Mouse (Mus musculus) cerebellum, postnatal 14 days (tissue): ENCODE measurements around the gene Cd93.

ENCODE experiments used
- DNase-seq, 2 experiments: peaks; one replicate each; pipeline ENCODE4 v3.0.0; 2021; ENCODE audit warnings: mixed read lengths in 2 of 2

Gene Cd93

GRCm38 (mm10) chr2:148398901-148399685 lies 44.3 kb downstream of the Cd93 start:
- no peak for DNase-seq

- no peak for DNase-seq
Observed at GRCm38 (mm10) chr2:148397784-148398100, 45.6 kb downstream of the Cd93 start.

- DNase-seq, result no peak
Observed at GRCm38 (mm10) chr2:148397015-148397783, 46.2 kb downstream of the Cd93 start.

- no peak for DNase-seq
Observed at GRCm38 (mm10) chr2:148396209-148396608, 47.2 kb downstream of the Cd93 start.

- DNase-seq, result peak; percentile 32 to 50
Observed at GRCm38 (mm10) chr2:148395131-148396051, 48.0 kb downstream of the Cd93 start, which contains the start of gene Sstr4. Gene Sstr4, plus strand, starts transcription at chr2:148395344.

- DNase-seq, result no peak
Observed at GRCm38 (mm10) chr2:148393846-148394245, 49.5 kb downstream of the Cd93 start.

- no peak for DNase-seq
Observed at GRCm38 (mm10) chr2:148393149-148393548, 50.2 kb downstream of the Cd93 start.

GRCm38 (mm10) chr2:148387652-148388581 lies 55.4 kb downstream of the Cd93 start:
- DNase-seq, result no peak

GRCm38 (mm10) chr2:148386927-148387326 lies 56.4 kb downstream of the Cd93 start:
- no peak for DNase-seq
